Mouse (Mus musculus): ENCODE measurements around the gene Rps29.

Gene Rps29

DNA sequence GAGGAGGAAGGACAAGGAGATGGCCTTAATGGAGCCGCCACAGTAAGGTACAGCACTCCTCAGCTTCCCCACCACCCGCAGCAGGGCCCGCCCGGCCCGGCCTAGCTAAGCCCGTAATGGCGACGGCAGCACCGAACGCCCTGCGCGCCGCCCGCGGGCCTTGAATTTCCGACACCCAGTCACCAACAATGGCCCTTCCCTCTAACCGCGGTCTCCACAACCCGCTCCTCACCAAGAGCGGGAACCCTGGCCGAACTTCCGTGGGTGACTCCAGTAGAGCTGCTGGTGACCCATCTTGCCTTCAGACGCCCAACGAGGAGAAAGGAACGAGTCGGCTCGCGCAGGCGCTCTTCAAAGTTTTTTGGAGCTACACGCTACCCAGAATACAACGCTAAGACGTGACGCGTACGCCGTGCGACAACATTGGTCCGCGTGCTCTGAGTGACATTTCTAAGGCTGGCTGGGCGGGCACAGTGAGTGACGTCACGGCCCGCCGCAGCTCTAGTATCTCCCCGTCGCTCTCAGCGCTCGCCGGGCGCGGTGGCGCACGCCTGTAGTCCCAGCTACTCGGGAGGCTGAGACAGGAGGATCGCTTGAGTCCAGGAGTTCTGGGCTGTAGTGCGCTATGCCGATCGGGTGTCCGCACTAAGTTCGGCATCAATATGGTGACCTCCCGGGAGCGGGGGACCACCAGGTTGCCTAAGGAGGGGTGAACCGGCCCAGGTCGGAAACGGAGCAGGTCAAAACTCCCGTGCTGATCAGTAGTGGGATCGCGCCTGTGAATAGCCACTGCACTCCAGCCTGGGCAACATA lies at the start of gene Rps29:
Gene Rps29, minus strand, starts transcription at position 422 of the 813 bp plus-strand sequence.
- peak; percentile 100 for DNase-seq (ENCODE audit: low read depth, low spot score)

DNA sequence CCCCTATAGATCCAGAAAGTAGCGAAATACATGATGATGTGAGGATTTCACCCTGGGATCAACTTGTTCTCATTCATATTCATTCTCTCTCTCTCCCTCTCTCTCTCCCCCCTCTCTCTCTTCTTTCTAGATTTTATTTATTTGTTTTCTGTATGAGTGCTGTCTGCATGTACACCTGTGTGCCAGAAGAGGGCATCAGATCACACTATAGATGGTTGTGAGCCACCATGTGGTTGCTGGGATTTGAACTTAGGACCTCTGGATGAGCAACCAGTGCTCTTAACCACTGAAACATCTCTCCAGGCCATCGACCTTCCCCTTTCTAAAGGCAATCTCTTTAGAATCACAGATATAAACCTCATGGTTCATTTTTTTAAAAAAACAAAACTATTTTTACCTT lies 49.5 kb upstream of the Rps29 start:
- no peak for DNase-seq (ENCODE audit: low read depth, low spot score)

DNA sequence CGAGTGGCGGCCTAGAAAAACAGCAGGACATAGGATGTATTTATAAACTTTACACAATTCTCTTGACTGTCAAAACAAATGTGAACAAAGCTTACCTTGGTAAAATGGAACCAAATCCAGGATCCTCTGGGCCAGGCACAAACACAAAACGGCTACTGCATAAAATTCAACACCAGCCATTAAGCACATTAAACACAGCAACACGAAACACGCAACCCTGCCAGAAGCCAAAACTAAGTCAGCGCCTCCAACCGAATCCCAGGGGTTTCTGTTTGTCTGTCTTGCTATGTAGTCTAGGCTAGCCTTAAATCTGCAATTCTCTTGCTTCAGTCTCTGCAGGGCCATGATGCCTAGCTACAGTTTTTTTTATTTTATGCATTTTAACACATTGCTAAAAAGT lies 48.9 kb upstream of the Rps29 start:
- DNase-seq (ENCODE audit: low read depth, low spot score), result no peak

DNA sequence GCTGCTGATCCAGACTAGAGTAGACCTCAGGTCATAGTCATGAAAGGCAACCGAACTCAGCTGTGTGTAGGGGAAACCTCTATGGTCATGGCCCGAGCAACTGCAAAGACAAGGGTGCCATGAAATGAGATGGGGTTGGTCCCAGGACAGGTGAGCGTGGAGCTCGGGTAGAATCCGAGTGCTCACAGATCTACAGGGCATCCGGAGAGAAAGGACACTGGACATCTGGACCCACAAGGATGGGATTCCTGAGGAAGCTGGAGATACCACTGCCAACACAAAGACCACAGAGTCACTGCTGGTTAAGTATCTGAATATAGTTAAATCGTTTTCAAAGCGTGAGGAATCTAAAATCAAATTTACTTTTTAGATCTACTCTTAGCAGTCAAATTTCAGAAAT lies 48.4 kb upstream of the Rps29 start:
- no peak for DNase-seq (ENCODE audit: low read depth, low spot score)

DNA sequence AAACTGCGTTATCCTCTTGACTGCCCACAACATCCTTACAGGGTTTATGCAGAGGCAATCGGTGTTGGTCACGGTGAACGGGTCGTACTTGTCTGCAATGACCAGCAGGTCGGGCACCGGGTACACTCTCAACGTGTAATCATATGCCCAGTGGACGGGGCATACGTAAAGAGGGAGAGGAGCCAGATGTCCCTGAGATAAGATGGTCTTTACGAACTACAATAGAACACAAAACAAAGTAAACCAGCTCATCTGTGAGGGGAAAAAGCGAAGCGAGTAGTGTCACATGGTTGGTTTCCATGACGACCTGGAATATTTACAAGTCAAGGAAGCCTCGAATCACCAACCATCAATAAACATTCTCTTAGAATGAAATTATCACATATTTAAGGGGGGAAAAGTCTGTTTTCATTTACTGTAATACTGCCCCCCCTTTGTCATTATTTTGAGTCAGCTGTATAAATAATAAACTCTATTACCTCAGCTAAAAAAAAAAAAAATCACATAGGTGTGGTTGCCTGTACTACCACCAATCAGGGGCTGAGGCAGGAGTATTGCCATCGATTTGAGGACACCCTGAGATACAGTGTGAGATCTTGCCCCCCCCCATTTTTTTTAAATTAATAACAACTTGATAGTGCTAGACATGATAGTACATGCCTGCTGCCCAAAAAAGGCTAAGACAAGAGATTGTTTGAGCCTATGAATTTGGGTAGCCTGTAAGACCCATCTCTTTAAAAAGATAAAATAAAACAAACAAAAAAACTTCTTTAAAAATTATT lies 45.3 kb upstream of the Rps29 start, which contains the start of gene Gm49384:
Gene Gm49384, minus strand, starts transcription at position 216 of the 782 bp plus-strand sequence.
- no peak for DNase-seq (ENCODE audit: low read depth, low spot score)

DNA sequence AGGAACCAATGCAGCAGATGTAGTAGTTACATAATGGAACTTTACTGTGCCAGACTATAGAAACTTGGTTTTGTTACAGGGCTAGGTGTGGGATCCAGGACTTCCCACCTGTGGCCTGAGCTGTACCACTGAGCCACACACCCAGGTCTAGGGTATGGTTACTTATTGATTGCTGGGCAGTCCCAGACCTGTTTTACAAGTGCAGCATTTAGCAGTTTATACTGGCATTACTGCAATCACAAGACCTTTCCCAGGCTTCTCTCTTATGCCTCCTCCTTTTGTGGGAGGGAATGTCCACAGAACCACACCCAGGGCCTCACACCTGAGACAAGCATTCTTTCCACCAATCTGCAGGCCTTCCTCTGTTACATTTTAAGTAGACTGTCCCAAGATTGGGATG lies 40.0 kb upstream of the Rps29 start:
- DNase-seq (ENCODE audit: low read depth, low spot score), result no peak

DNA sequence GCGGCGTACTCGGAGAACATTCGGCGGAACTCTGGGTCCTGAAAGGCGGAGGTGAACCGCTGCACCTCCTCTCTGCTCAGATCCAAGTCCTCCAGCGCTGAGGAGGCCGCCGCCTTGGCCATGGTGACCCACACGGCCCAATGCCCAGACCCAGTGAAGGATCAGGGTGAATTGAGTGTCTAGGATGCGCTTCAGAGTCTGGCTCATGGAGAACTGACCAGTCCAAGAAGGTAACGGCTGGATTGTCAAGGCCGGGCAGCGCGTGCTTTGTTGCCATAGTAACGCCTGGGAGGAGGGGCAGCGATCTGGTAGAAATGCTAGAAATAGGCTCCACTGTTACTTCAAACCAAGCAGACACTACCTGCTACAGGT lies 39.2 kb upstream of the Rps29 start, which contains the start of gene Dnaaf2:
Gene Dnaaf2, minus strand, starts transcription at position 266 of the 372 bp plus-strand sequence.
- DNase-seq (ENCODE audit: low read depth, low spot score), result peak; percentile 76

DNA sequence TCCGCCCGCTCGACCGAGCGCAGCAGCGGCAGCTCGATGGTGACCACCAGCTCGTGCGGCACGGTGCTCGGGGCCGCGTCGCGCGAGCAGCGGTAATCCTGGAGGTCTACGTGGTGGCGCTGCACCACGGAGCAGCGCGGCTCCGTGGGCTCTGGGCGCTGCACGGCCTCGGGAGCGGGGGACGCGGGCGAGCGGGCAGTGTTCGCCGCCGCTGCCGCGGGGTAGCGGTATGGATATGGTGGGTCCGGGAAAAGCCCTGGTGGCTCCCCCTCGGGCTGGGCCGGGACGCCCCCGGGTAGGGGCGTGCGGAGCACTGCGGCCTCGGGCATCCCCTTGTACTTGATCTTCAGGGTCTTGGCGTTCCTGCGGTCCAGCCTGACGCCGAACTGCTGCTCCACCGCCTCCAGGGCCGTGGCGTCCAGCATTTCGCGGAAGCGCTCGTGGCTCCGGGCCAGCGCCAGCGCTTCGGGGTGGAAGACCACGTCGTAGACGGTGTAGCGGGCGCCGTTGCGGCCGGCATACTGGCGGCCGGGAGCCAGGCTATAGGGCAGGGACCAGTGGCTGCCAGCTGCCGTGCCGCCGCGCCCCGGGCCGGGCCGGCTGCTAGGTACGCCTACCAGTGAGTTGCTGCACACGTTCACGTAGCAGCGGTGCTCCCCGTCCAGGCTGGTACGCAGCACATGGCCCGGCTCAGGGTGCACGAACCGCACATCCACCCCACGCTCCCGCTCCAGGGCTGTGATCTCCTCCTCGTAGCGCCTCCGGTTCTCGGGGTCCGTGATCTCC lies 38.6 kb upstream of the Rps29 start:
- peak; percentile 60 for DNase-seq (ENCODE audit: low read depth, low spot score)

DNA sequence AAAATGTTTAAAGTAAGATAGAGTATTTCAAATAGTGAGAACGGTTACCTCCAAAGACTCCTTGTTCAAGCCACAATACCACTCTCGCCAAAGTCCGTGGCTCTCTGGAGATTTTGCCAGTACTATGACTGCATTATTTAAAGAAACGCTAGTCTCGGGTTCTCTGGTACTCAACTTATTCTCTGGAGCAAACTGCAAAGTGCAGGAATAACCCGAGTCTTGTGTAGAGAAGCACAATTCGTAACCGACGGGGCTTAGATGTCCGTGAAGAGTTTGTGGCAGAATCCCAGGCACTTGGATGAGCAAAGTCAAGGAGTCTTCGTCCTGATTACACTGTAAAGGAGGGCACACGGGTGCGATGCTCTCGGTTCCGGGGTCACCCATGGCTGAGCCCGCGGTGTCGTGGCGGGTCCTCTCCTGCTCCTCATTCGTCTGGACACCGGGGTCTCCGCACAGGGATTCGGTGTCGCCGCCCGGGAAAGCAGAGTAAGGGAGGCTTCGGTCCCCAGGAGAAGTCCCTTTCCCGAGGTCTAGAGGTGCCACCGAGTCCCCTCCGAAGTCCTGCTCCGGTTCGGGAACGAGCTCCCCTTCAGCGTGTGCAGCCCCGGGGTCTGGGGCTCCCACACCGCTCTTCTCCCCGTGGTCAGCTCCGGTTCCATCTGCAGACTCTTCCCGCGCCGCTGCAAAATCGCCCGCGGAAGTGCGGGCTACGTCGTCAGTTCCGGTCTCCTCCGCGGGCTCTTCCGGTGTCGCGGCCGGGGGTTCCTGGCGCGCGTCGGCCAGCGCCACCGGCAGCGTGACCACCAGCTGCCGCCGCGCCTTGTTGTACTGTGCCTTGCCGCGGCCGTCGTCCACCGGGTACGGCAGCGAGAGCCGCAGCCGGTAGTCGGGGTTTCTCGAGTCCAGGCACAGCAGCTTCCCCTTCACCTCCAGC lies 37.7 kb upstream of the Rps29 start, which contains the start of gene Gm49383:
Gene Gm49383, minus strand, starts transcription at position 661 of the 934 bp plus-strand sequence.
- DNase-seq (ENCODE audit: low read depth, low spot score), result peak; percentile 92

DNA sequence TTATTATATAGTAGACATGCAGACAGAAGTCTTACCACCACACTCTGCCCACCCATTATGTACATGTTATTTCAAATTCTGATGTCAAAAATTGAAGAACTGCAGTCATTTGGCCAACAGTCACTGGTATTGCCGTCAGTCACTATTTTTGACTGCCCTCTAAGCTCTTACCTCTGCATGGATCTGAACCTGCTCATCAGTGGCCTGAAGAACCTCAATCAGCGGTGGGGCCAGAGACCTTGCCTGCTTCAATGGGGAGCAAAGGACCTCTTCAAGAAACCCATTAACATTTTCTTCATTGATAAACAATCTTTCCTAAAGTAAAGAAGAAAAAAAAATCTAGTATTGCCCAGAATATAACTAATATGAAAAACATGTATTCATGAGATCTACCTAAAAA lies 33.7 kb upstream of the Rps29 start:
- DNase-seq (ENCODE audit: low read depth, low spot score), result no peak

DNA sequence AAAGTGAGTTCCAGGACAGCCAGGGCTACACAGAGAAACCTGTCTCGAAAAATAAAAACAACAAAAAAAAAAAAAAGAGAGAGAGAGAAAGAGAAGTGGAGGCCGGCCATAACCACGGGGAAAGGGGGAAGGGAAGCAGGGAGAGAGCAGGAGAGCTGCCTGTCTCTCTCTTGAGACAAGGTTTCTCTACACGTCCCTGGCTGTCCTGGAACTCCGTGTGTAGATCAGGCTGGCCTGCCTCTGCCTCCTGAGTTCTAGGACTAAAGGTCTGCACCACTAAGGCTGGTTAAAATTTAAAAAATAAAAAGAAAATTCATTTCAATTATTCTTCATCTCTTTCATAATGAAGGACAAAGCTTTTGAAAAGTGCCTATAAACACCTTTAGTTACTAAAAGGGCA lies 32.4 kb upstream of the Rps29 start:
- no peak for DNase-seq (ENCODE audit: low read depth, low spot score)

DNA sequence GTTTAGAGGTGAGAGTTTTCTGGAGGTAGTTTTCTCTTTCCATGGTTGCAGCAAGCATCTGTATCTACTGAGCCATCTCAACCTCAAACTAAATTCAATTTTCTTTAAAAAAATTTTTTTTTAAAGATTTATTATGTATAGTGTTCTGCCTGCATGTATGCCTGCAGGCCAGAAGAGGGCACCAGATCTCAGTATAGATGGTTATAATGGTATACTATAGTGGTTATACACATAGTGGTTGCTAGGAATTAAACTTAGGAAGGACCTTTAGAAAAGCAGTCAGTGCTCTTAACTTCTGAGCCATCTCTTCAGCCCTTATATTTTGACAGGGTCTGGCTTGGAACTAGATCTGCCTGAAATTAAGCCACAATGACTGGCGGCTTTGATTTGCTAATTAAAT lies 31.5 kb upstream of the Rps29 start:
- no peak for DNase-seq (ENCODE audit: low read depth, low spot score)

DNA sequence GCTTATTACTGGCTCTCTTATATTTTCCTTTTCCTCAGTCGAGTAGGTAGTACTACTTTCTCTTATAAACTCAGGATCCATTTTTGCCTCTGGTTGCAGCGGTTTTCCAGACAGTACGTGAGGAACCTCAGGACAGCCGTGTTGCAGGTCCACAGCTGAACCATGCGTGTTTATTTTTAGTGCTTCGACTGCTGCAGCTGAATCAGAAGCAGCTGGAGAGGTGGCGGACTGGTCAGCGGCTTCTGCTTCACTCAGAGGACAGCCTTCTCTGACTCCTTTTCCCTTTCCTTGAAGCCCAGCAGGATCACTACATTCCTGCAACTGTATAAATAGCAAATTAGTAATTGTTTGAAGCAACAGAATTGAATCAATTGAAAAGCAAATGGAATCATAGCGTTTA lies 31.1 kb upstream of the Rps29 start:
- no peak for DNase-seq (ENCODE audit: low read depth, low spot score)

DNA sequence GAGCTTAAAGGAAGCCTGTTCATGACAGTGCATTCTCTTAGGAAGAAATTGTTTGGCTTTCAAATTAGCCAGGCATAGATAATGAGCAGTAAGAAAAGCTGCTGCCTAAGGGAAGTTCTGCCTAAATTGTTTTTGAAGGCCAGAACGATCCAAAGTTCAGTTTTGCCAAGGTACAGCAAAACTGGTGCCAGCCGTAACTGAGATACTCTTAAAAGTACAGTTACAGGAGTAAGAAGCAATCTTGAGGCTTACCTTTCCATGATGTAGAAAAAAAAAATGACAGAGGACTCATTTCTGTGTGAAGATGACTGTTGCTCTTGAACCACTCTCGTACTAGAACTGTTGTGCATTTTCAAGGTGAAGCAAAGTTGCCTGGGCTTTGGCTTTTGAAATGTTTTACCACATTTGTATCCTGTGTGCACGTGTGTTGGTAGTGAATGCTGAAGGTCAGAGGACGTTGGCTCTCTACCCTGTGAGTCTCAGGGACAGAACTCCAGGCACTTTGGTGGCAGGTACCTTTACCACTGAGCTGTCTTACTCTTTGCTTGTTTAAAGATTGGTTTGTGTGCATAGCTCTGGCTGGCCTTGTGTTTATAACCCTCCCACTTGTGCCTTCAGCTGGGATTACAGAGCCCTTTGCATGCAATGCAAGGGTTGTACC lies 28.0 kb upstream of the Rps29 start:
- DNase-seq (ENCODE audit: low read depth, low spot score), result no peak

DNA sequence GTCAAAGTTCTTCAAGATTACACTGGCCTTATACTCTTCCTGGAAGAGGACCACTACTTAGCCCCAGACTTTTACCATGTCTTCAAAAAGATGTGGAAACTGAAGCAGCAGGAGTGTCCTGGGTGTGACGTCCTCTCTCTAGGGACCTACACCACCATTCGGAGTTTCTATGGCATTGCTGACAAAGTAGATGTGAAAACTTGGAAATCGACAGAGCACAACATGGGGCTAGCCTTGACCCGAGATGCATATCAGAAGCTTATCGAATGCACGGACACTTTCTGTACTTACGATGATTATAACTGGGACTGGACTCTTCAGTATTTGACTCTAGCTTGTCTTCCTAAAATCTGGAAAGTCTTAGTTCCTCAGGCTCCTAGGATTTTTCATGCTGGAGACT lies 26.4 kb upstream of the Rps29 start:
- no peak for DNase-seq (ENCODE audit: low read depth, low spot score)

DNA sequence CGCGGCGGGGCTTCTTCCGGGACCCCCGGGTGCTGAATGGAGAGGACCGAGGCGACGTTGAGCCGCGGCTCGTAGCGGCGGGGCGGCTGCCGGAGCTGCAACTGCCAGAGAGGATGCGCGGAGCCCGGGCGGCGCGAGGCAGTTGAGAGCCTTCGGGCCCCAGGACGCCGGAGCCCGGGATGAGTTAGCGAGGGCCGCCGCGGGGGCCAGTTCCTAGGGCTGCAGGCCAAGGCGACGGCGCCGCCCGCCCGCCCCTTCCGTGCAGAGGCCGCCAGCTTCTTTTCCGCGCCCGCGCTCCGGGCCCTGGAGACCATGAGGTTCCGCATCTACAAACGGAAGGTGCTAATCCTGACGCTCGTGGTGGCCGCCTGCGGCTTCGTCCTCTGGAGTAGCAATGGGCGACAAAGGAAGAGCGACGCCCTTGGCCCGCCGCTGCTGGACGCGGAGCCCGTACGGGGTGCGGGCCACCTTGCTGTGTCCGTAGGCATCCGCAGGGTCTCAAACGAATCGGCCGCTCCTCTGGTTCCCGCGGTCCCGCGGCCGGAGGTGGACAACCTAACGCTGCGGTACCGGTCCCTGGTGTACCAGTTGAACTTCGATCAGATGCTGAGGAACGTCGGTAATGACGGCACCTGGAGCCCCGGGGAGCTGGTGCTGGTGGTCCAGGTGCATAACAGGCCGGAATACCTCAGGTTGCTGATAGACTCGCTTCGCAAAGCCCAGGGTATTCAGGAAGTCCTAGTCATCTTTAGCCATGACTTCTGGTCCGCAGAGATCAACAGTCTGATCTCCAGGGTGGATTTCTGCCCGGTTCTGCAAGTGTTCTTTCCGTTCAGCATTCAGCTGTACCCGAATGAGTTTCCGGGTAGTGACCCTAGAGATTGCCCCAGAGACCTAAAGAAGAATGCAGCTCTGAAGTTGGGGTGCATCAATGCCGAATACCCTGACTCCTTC lies 25.6 kb upstream of the Rps29 start:
- peak; percentile 65 for DNase-seq (ENCODE audit: low read depth, low spot score)

DNA sequence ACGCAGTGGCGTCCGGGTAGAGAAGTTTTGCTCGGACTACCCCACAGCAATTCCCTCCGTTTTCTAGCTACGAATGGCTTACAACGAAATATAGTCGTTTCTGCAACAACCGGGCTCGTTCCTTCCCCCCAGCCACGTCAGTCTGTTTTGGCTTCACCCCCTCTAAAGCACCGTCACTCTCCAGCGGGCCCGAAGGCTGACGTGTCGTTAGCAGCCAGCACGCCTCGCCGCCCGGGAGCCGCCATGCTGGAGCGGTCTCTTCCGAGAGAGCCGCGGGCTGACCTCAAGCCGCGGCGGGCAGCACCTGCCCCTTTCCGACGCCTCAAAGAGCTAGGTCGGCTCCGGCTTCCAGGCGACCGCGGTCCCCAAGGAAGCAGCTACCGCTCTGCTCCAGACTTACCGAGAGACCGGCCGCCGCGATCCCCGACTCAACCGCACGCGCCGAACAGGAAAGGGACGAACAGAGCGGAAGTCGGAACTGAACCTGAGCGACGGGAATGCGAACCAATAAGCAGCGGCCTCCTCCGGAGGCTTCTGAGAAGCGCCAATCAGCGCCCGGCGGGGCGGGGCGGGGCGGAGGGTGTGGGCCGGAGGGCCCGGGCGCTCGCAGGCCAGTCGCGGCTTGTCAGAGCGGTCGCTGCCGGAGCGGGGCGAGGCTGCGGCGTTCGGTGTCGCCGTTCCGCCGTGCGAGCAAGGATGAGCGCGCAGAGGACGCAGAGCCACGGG lies 24.8 kb upstream of the Rps29 start, which contains the start of the genes Rpl36al and Mgat2:
Gene Rpl36al, minus strand, starts transcription at position 501 of the 726 bp plus-strand sequence.
Gene Mgat2, plus strand, starts transcription at position 575 of the 726 bp plus-strand sequence.
- DNase-seq (ENCODE audit: low read depth, low spot score), result peak; percentile 99

DNA sequence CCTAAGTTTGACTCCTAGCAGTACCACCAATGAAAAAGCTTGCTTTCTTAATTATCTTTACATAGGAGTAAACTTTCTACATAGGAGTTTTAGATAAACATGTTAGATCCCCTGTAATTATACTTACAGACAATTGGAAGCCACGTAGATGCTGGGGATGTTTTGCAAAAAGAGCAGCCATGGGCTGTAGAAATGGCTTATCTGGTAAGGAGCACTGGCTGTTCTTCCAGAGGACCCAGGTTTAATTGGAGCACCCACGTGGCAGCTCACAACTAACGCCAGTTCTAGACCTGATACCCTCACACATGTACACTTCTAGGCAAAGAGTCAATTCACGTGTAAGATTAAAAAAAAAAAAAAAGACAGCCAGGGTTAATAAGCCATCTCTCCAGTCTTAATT lies 22.8 kb upstream of the Rps29 start:
- DNase-seq (ENCODE audit: low read depth, low spot score), result no peak

Data from brain, adult 2 months (tissue).